17 mouse cellular contexts compared by ENCODE assay signal in genomic region chr7:130558592-130558991, GRCm38 (mm10).
"Had no signal": no experiment of that assay in that cellular context is flagged by ENCODE, and none has a peak within 500 bp of the region (broad histone marks: within the 10 kb centered on the region; RNA-seq: fewer than 3 reads in every experiment).

No protein-coding gene starts in this region.

- ATAC-seq: midbrain, embryonic 16.5 days had no signal

- H3K4me2 ChIP-seq: lung, embryonic 15.5 days; midbrain, embryonic 12.5 days; neural tube, embryonic 13.5 days; neural tube, embryonic 15.5 days had no signal

- H3K27me3 ChIP-seq: lung, embryonic 15.5 days; neural tube, embryonic 13.5 days; neural tube, embryonic 15.5 days had no signal

- DNase-seq: midbrain, embryonic 14.5 days; retina, postnatal 1 day; right cerebral cortex, adult 18-20 months; right cerebral cortex, postnatal 25 days; right cerebral cortex, postnatal 4 days; spleen, adult 18-20 months; thymus, adult 18-20 months; thymus, postnatal 14 days; thymus, postnatal 36 days had no signal

- H3K36me3 ChIP-seq: lung, embryonic 15.5 days; midbrain, embryonic 10.5 days; midbrain, embryonic 12.5 days; neural tube, embryonic 13.5 days; neural tube, embryonic 15.5 days had no signal

- H3K4me3 ChIP-seq: lung, embryonic 15.5 days; midbrain, embryonic 10.5 days; midbrain, embryonic 12.5 days; myocyte; neural tube, embryonic 13.5 days; neural tube, embryonic 15.5 days had no signal

- H3K4me1 ChIP-seq: neural tube, embryonic 13.5 days; neural tube, embryonic 15.5 days had no signal

- H3K27ac ChIP-seq: liver, embryonic 14.5 days; lung, embryonic 15.5 days; midbrain, embryonic 10.5 days; midbrain, embryonic 12.5 days; neural tube, embryonic 13.5 days; neural tube, embryonic 15.5 days had no signal

- H3K9ac ChIP-seq: liver, embryonic 14.5 days; lung, embryonic 15.5 days; midbrain, embryonic 12.5 days; neural tube, embryonic 13.5 days; neural tube, embryonic 15.5 days had no signal

- H3K9me3 ChIP-seq: lung, embryonic 15.5 days; midbrain, embryonic 10.5 days; midbrain, embryonic 12.5 days; neural tube, embryonic 13.5 days; neural tube, embryonic 15.5 days had no signal
